Mouse (Mus musculus) thymus, adult 2 months (tissue): Measurements from ENCODE around the gene 4930432K21Rik.

Experiments used
- CTCF ChIP-seq: fragments of 200-500 bp; IDR thresholded peaks from 2 replicates; pipeline ENCODE4 v1.5.1; 2012; ENCODE audit warnings: mild to moderate bottlenecking, control low read depth, low read length, moderate library complexity, borderline replicate concordance; ENCODE audit not compliant: control insufficient read depth, poor library complexity, insufficient read depth; ENCODE audit errors: extremely low read depth
- POLR2A ChIP-seq: fragments of 200-500 bp; IDR thresholded peaks from 2 replicates; pipeline ENCODE4 v1.6.1; 2012; ENCODE audit warnings: mild to moderate bottlenecking, low read length, control low read depth, moderate library complexity; ENCODE audit not compliant: control insufficient read depth, poor library complexity, insufficient read depth; ENCODE audit errors: extremely low read depth

- TF ChIP-seq CTCF = no peak
- TF ChIP-seq POLR2A = no peak
Observed at GRCm38 (mm10) chr8:84106216-84107040, 41.4 kb upstream of the 4930432K21Rik start.
